Mouse (Mus musculus): ENCODE measurements around the gene Slc35a2. TPM values are rescaled to one million over a fixed set of nuclear protein-coding genes. Genes with fewer than 3 reads are reported as not detected.

Gene Slc35a2
- polyA plus RNA-seq, 1 experiment from 2014 or later: 15.3 TPM

Other genes with a start within 250 kb of the Slc35a2 start
- gene Syp, start 245.6 kb upstream of the Slc35a2 start, polyA plus RNA-seq (2014; fragmentation: Nextera tagmentation; extraction: Ambion mirVana): 15.5 and 18.6 TPM in 2 replicates
- gene Prickle3, start 226.8 kb upstream of the Slc35a2 start, polyA plus RNA-seq (2014; fragmentation: Nextera tagmentation; extraction: Ambion mirVana): 2.4 and 3.1 TPM in 2 replicates
- 43.3 and 49.4 TPM in 2 replicates for gene Plp2, start 212.6 kb upstream of the Slc35a2 start, polyA plus RNA-seq (2014; fragmentation: Nextera tagmentation; extraction: Ambion mirVana)
- not detected in 2 replicates for gene Magix, start 202.8 kb upstream of the Slc35a2 start, polyA plus RNA-seq (2014; fragmentation: Nextera tagmentation; extraction: Ambion mirVana)
- gene Gpkow, start 186.9 kb upstream of the Slc35a2 start, polyA plus RNA-seq (2014; fragmentation: Nextera tagmentation; extraction: Ambion mirVana): 47.3 and 48.4 TPM in 2 replicates
- gene Wdr45, start 169.7 kb upstream of the Slc35a2 start, polyA plus RNA-seq (2014; fragmentation: Nextera tagmentation; extraction: Ambion mirVana): 17.8 and 18.3 TPM in 2 replicates
- not detected in 2 replicates for gene Gm45208, start 161.8 kb upstream of the Slc35a2 start, polyA plus RNA-seq (2014; fragmentation: Nextera tagmentation; extraction: Ambion mirVana)
- 102 and 104 TPM in 2 replicates for gene Praf2, start 155.6 kb upstream of the Slc35a2 start, polyA plus RNA-seq (2014; fragmentation: Nextera tagmentation; extraction: Ambion mirVana)
- gene Ccdc120, start 133.1 kb upstream of the Slc35a2 start, polyA plus RNA-seq (2014; fragmentation: Nextera tagmentation; extraction: Ambion mirVana): 21.0 and 31.8 TPM in 2 replicates
- 21.6 and 25.9 TPM in 2 replicates for gene Tfe3, start 121.5 kb upstream of the Slc35a2 start, polyA plus RNA-seq (2014; fragmentation: Nextera tagmentation; extraction: Ambion mirVana)
- gene Gripap1, start 94.3 kb upstream of the Slc35a2 start, polyA plus RNA-seq (2014; fragmentation: Nextera tagmentation; extraction: Ambion mirVana): 51.7 and 57.0 TPM in 2 replicates
- gene Kcnd1, start 61.7 kb upstream of the Slc35a2 start, polyA plus RNA-seq (2014; fragmentation: Nextera tagmentation; extraction: Ambion mirVana): 2.2 and 2.5 TPM in 2 replicates
- gene Otud5, start 42.7 kb upstream of the Slc35a2 start, polyA plus RNA-seq (2014; fragmentation: Nextera tagmentation; extraction: Ambion mirVana): 35.9 and 40.8 TPM in 2 replicates
- gene Pim2, start 5.8 kb upstream of the Slc35a2 start, polyA plus RNA-seq (2014; fragmentation: Nextera tagmentation; extraction: Ambion mirVana): 5.9 and 7.8 TPM in 2 replicates
- gene Pqbp1, start 15.2 kb downstream of the Slc35a2 start, polyA plus RNA-seq (2014; fragmentation: Nextera tagmentation; extraction: Ambion mirVana): 137 and 143 TPM in 2 replicates
- gene Timm17b, start 15.3 kb downstream of the Slc35a2 start, polyA plus RNA-seq (2014; fragmentation: Nextera tagmentation; extraction: Ambion mirVana): 171 and 184 TPM in 2 replicates
- not detected in 2 replicates for gene Gm10491, start 23.8 kb downstream of the Slc35a2 start, polyA plus RNA-seq (2014; fragmentation: Nextera tagmentation; extraction: Ambion mirVana)
- gene Gm10490, start 25.5 kb downstream of the Slc35a2 start, polyA plus RNA-seq (2014; fragmentation: Nextera tagmentation; extraction: Ambion mirVana): not detected in 2 replicates
- 29.6 and 33.1 TPM in 2 replicates for gene Pcsk1n, start 35.8 kb downstream of the Slc35a2 start, polyA plus RNA-seq (2014; fragmentation: Nextera tagmentation; extraction: Ambion mirVana)
- not detected in 2 replicates for gene Eras, start 44.6 kb downstream of the Slc35a2 start, polyA plus RNA-seq (2014; fragmentation: Nextera tagmentation; extraction: Ambion mirVana)
- 51.6 and 53.6 TPM in 2 replicates for gene Hdac6, start 63.9 kb downstream of the Slc35a2 start, polyA plus RNA-seq (2014; fragmentation: Nextera tagmentation; extraction: Ambion mirVana)
- 4.7 and 4.9 TPM in 2 replicates for gene Gata1, start 94.0 kb downstream of the Slc35a2 start, polyA plus RNA-seq (2014; fragmentation: Nextera tagmentation; extraction: Ambion mirVana)
- not detected in 2 replicates for gene Glod5, start 134.5 kb downstream of the Slc35a2 start, polyA plus RNA-seq (2014; fragmentation: Nextera tagmentation; extraction: Ambion mirVana)
- gene Suv39h1, start 190.7 kb downstream of the Slc35a2 start, polyA plus RNA-seq (2014; fragmentation: Nextera tagmentation; extraction: Ambion mirVana): 82.5 and 84.8 TPM in 2 replicates
- gene Was, start 206.5 kb downstream of the Slc35a2 start, polyA plus RNA-seq (2014; fragmentation: Nextera tagmentation; extraction: Ambion mirVana): 0.19 and 0.32 TPM in 2 replicates
- 25.6 and 27.3 TPM in 2 replicates for gene Wdr13, start 248.9 kb downstream of the Slc35a2 start, polyA plus RNA-seq (2014; fragmentation: Nextera tagmentation; extraction: Ambion mirVana)